10 mouse cellular contexts compared by ENCODE assay signal in genomic region chr13:45924555-45924954, GRCm38 (mm10). TPM values are rescaled to one million over a fixed set of nuclear protein-coding genes. Genes with fewer than 3 reads are reported as not detected.
A peak's percentile ranks its signal among the peaks of the same experiment; 100 is the strongest.
DNase-seq lines count a peak whose midpoint lies in the region; ATAC-seq and TF ChIP-seq lines count a peak whose summit lies in the region.
"Had no signal": no experiment of that assay in that cellular context is flagged by ENCODE, and none has a peak within 500 bp of the region (broad histone marks: within the 10 kb centered on the region; RNA-seq: fewer than 3 reads in every experiment).

No protein-coding gene starts in this region.

- H3K4me3 ChIP-seq in kidney, adult 2 months (ENCODE audit: insufficient read depth, low read depth, low read length): no peak overlapping the region
- H3K4me3 ChIP-seq in kidney, embryonic 14.5 days (ENCODE audit: low read length): no peak overlapping the region
- H3K4me3 ChIP-seq in left cerebral cortex, adult 2 months: no peak overlapping the region

- no peak overlapping the region for H3K9ac ChIP-seq in kidney, embryonic 14.5 days (ENCODE audit: low read depth, low read length)

- H3K36me3 ChIP-seq in kidney, adult 2 months (ENCODE audit: control insufficient read depth, insufficient read depth, low read length): no peaks in the 10 kb centered on the region
- H3K36me3 ChIP-seq in kidney, embryonic 14.5 days (ENCODE audit: control insufficient read depth, insufficient read depth, low read length): no peaks in the 10 kb centered on the region

- no peaks in the 10 kb centered on the region for H3K27me3 ChIP-seq in kidney, adult 2 months (replicated peaks; ENCODE audit: control insufficient read depth, insufficient read depth, low read length)
- H3K27me3 ChIP-seq in kidney, embryonic 14.5 days (ENCODE audit: control insufficient read depth, insufficient read depth, low read length): no peaks in the 10 kb centered on the region

- H3K4me1 ChIP-seq in kidney, adult 2 months (ENCODE audit: control insufficient read depth, insufficient read depth, low read length): peaks cover 15% of the 10 kb centered on the region; the same call in 1 of the 2 replicates
- no peaks in the 10 kb centered on the region for H3K4me1 ChIP-seq in kidney, embryonic 14.5 days (ENCODE audit: control insufficient read depth, insufficient read depth, low read length)

- H3K9me3 ChIP-seq in kidney, embryonic 14.5 days (ENCODE audit: control insufficient read depth, low read length): no peaks in the 10 kb centered on the region

- TF ChIP-seq CTCF in kidney, adult 2 months (conservative IDR thresholded peaks at IDR 0.05; ENCODE audit: insufficient read depth, insufficient read length, low read depth, low read length): no peak
- no peak for TF ChIP-seq CTCF in left cerebral cortex, adult 2 months (IDR thresholded peaks at IDR 0.05)

- WGBS in kidney, adult 2 months: 36% methylated on average over 7 of the region's 7 CpGs
- WGBS in kidney, embryonic 14.5 days: 73% methylated on average over 7 of the region's 7 CpGs

- intact Hi-C loops in left cerebral cortex, adult 2 months (cut with DNase I): no loop called here

- H3K4me2 ChIP-seq in kidney, embryonic 14.5 days (replicated peaks; ENCODE audit: low read depth, low read length): no peak overlapping the region

- ATAC-seq in kidney, embryonic 14.5 days (ENCODE audit: low FRiP score, low TSS enrichment): no peak
- peak; percentile 72 for ATAC-seq in CD4-positive, CD25-positive, alpha-beta regulatory T cell, adult 4 months
- ATAC-seq in granulocyte monocyte progenitor cell, adult 5-6 weeks (replicated peaks; ENCODE audit: poor library complexity, severe bottlenecking): peak; percentile 51
- ATAC-seq in megakaryocyte-erythroid progenitor cell, adult 5-6 weeks (replicated peaks; ENCODE audit: low FRiP score, low TSS enrichment, poor library complexity, severe bottlenecking): 0 out of 2 replicates have a peak, but pooled peaks have one; percentile 37

- no peak for DNase-seq in kidney, adult 2 months
- no peak for DNase-seq in adrenal gland, postnatal 36 days
- no peak for DNase-seq in cerebellum, adult 9-10 months
- DNase-seq in left cerebral cortex, adult 2 months (ENCODE audit: extremely low spot score in 1 of 2, low spot score in 2 of 2): no peak
- DNase-seq: kidney, adult 18-20 months; lung, adult 2 months had no signal

- H3K27ac ChIP-seq in kidney, adult 2 months (ENCODE audit: insufficient read depth, low read depth, low read length): 0 out of 2 replicates have a peak overlapping the region, but pooled peaks have one; percentile 22
- H3K27ac ChIP-seq in kidney, embryonic 14.5 days (ENCODE audit: low read depth, low read length): no peak overlapping the region
- no peak overlapping the region for H3K27ac ChIP-seq in left cerebral cortex, adult 2 months

- TF ChIP-seq POLR2A in kidney, adult 2 months (IDR thresholded peaks at IDR 0.05; ENCODE audit: low read depth, low read length): no peak

RNA-seq across cellular contexts. Expression of gene Atxn1, which starts 40.3 kb away (rescaled TPM):
- polyA plus RNA-seq in kidney, adult 2 months (2012; rRNA removed): 15.0 and 17.9 TPM in 2 replicates
- 3.9 and 4.0 TPM in 2 replicates for polyA plus RNA-seq in kidney, embryonic 14.5 days (2014; fragmentation: Nextera tagmentation; extraction: Ambion mirVana)
- 10 to 100 TPM; 26.0 to 31.6 TPM for polyA plus RNA-seq in CD4-positive, CD25-positive, alpha-beta regulatory T cell, adult 4 months (2017; shearing (Covaris generic))
- 26.9 and 35.7 TPM in 2 replicates for total RNA-seq in granulocyte monocyte progenitor cell, adult 5-6 weeks (2014; fragmentation: Nextera tagmentation)
- 6.0 and 11.9 TPM in 2 replicates for total RNA-seq in granulocyte monocyte progenitor cell, adult 5-6 weeks (2017)
- total RNA-seq in megakaryocyte-erythroid progenitor cell, adult 5-6 weeks (2014; fragmentation: Nextera tagmentation): 6.3 and 28.0 TPM in 2 replicates
- total RNA-seq in megakaryocyte-erythroid progenitor cell, adult 5-6 weeks (2017): 5.0 and 23.3 TPM in 2 replicates
- total RNA-seq in adrenal gland, postnatal 36 days (2021): 10 to 100 TPM; 36.1 to 52.4 TPM
- 100 to 1,000 TPM; 152 to 197 TPM for total RNA-seq in left cerebral cortex, adult 2 months (2021)
